Mouse (Mus musculus): ENCODE data around the gene 4930523C07Rik. TPM values are rescaled to one million over a fixed set of nuclear protein-coding genes. Genes with fewer than 3 reads are reported as not detected.
A peak's percentile ranks its signal among the peaks of the same experiment; 100 is the strongest.

4930523C07Rik gene
- 8.8 and 13.2 TPM in 2 replicates for polyA plus RNA-seq (2012; rRNA removed)

GRCm38 (mm10) chr1:160044237-160045021 is at the start of gene 4930523C07Rik:
Gene 4930523C07Rik (plus strand): TSS chr1:160044382.
- no peak for DNase-seq (ENCODE audit: low read depth)

GRCm38 (mm10) chr1:159997329-159997728 is 46.9 kb upstream of the 4930523C07Rik start:
- DNase-seq (ENCODE audit: low read depth) = no peak

GRCm38 (mm10) chr1:159998349-159998748 is 45.8 kb upstream of the 4930523C07Rik start:
- DNase-seq (ENCODE audit: low read depth) = no peak

GRCm38 (mm10) chr1:159999232-159999631 is 45.0 kb upstream of the 4930523C07Rik start:
- DNase-seq (ENCODE audit: low read depth) = no peak

- no peak for DNase-seq (ENCODE audit: low read depth)
Observed at GRCm38 (mm10) chr1:160005319-160005718, 38.9 kb upstream of the 4930523C07Rik start.

- DNase-seq (ENCODE audit: low read depth) = no peak
Observed at GRCm38 (mm10) chr1:160006919-160007588, 37.1 kb upstream of the 4930523C07Rik start.

- no peak for DNase-seq (ENCODE audit: low read depth)
Observed at GRCm38 (mm10) chr1:160013042-160013441, 31.1 kb upstream of the 4930523C07Rik start.

GRCm38 (mm10) chr1:160024339-160024980 is 19.7 kb upstream of the 4930523C07Rik start:
- no peak for DNase-seq (ENCODE audit: low read depth)

GRCm38 (mm10) chr1:160025146-160025894 is 18.9 kb upstream of the 4930523C07Rik start:
- no peak for DNase-seq (ENCODE audit: low read depth)

- DNase-seq (ENCODE audit: low read depth) = peak; percentile 82
Observed at GRCm38 (mm10) chr1:160025895-160026255, 18.3 kb upstream of the 4930523C07Rik start.

GRCm38 (mm10) chr1:160027939-160028338 is 16.2 kb upstream of the 4930523C07Rik start:
- no peak for DNase-seq (ENCODE audit: low read depth)

GRCm38 (mm10) chr1:160033948-160034598 is 10.1 kb upstream of the 4930523C07Rik start:
- DNase-seq (ENCODE audit: low read depth) = no peak

- DNase-seq (ENCODE audit: low read depth) = no peak
Observed at GRCm38 (mm10) chr1:160035561-160035960, 8.6 kb upstream of the 4930523C07Rik start.

GRCm38 (mm10) chr1:160036996-160037521 is 7.1 kb upstream of the 4930523C07Rik start:
- DNase-seq (ENCODE audit: low read depth) = no peak

- DNase-seq (ENCODE audit: low read depth) = peak; percentile 67
Observed at GRCm38 (mm10) chr1:160039951-160040645, 4.1 kb upstream of the 4930523C07Rik start.

- peak; percentile 84 for DNase-seq (ENCODE audit: low read depth)
Observed at GRCm38 (mm10) chr1:160041264-160041775, 2.9 kb upstream of the 4930523C07Rik start.

- DNase-seq (ENCODE audit: low read depth) = no peak
Observed at GRCm38 (mm10) chr1:160042351-160042750, 1.8 kb upstream of the 4930523C07Rik start.

GRCm38 (mm10) chr1:160043271-160043975 is 759 bp upstream of the 4930523C07Rik start:
- DNase-seq (ENCODE audit: low read depth) = no peak

GRCm38 (mm10) chr1:160045056-160045715 is 1.0 kb downstream of the 4930523C07Rik start:
- no peak for DNase-seq (ENCODE audit: low read depth)
